Mouse (Mus musculus) ES-Bruce4 (cell line): ENCODE results near the gene Polr2b.

ENCODE experiments used
- CTCF ChIP-seq: IDR thresholded peaks from one replicate; pipeline ENCODE4 v1.8.1; 2011; ENCODE audit warnings: low read depth, low read length
- EP300 ChIP-seq: IDR thresholded peaks from 2 replicates; pipeline ENCODE4 v1.6.1; 2011; ENCODE audit warnings: low read depth, low read length; ENCODE audit not compliant: insufficient read depth
- POLR2A ChIP-seq: IDR thresholded peaks from one replicate; pipeline ENCODE4 v1.8.1; 2011; ENCODE audit warnings: low read length; ENCODE audit not compliant: insufficient read depth

- TF ChIP-seq CTCF: no peak
- TF ChIP-seq EP300: no peak
- TF ChIP-seq POLR2A: no peak
Observed at GRCm38 (mm10) chr5:77277204-77277603, 32.7 kb upstream of the Polr2b start.
